Comparison of ENCODE assay signal across 23 mouse cellular contexts in genomic region chr1:163502557-163502956, GRCm38 (mm10).
"Had no signal": no experiment of that assay in that cellular context is flagged by ENCODE, and none has a peak within 500 bp of the region (broad histone marks: within the 10 kb centered on the region; RNA-seq: fewer than 3 reads in every experiment).

No protein-coding gene starts in this region.

- H3K9me3 ChIP-seq: heart, embryonic 10.5 days; heart, embryonic 12.5 days; hindbrain, embryonic 10.5 days; hindbrain, embryonic 12.5 days; intestine, embryonic 15.5 days; limb, embryonic 13.5 days; limb, embryonic 15.5 days; liver, embryonic 13.5 days had no signal

- DNase-seq: gastrocnemius, postnatal 14 days; gastrocnemius, postnatal 36 days; heart, adult 18-20 months; heart, postnatal 10 days; heart, postnatal 4 days; kidney, adult 18-20 months; kidney, adult 8-10 months; kidney, postnatal 10 days; kidney, postnatal 25 days; left cerebral cortex, postnatal 4 days; liver, embryonic 13.5 days had no signal

- H3K27me3 ChIP-seq: heart, embryonic 12.5 days; hindbrain, embryonic 12.5 days; intestine, embryonic 15.5 days; limb, embryonic 13.5 days; limb, embryonic 15.5 days; liver, embryonic 13.5 days had no signal

- H3K9ac ChIP-seq: heart, embryonic 12.5 days; hindbrain, embryonic 12.5 days; hindbrain, embryonic 14.5 days; intestine, embryonic 15.5 days; limb, embryonic 13.5 days; limb, embryonic 15.5 days; liver, embryonic 13.5 days had no signal

- H3K4me2 ChIP-seq: heart, embryonic 12.5 days; hindbrain, embryonic 12.5 days; hindbrain, embryonic 14.5 days; intestine, embryonic 15.5 days; limb, embryonic 13.5 days; limb, embryonic 15.5 days; liver, embryonic 13.5 days had no signal

- ATAC-seq: hindbrain, embryonic 16.5 days; inflammation-experienced regulatory T-cells, adult 6 months; intestine, embryonic 15.5 days; intestine, postnatal 0 days had no signal

- H3K36me3 ChIP-seq: heart, embryonic 10.5 days; heart, embryonic 12.5 days; hindbrain, embryonic 10.5 days; hindbrain, embryonic 12.5 days; intestine, embryonic 15.5 days; limb, embryonic 13.5 days; limb, embryonic 15.5 days; liver, embryonic 13.5 days had no signal

- H3K4me1 ChIP-seq: heart, embryonic 10.5 days; heart, embryonic 12.5 days; hindbrain, embryonic 10.5 days; hindbrain, embryonic 12.5 days; intestine, embryonic 15.5 days; liver, embryonic 13.5 days had no signal

- H3K27ac ChIP-seq: heart, embryonic 10.5 days; hindbrain, embryonic 10.5 days; hindbrain, embryonic 12.5 days; hindbrain, embryonic 14.5 days; intestine, embryonic 15.5 days; layer of hippocampus, adult 2 months; limb, embryonic 13.5 days; limb, embryonic 15.5 days; liver, embryonic 13.5 days had no signal

- H3K4me3 ChIP-seq: heart, embryonic 10.5 days; heart, embryonic 12.5 days; hindbrain, embryonic 10.5 days; hindbrain, embryonic 12.5 days; intestine, embryonic 15.5 days; layer of hippocampus, adult 2 months; limb, embryonic 13.5 days; limb, embryonic 15.5 days; liver, embryonic 13.5 days had no signal
